Mouse (Mus musculus): ENCODE results near the gene Sstr2.

DNA sequence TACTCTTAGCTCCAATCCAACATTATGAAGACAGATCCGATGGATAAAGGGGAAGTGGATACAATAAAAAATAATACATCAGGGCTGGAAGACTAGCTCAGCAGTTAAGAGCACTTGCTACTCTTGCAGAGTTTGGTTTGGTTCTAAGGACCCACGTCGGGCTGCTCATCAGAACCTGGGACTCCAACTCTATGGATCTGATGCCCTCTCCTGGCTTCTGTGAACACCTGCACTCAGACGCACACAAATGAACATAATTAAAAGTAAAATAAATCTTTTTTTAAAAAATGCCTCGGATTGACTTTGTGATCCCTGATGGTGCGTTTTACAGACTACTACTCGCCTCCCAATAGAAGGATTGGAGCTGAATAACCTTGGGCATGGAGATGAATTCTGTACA, 11.5 kb downstream of the Sstr2 start:
- TF ChIP-seq CTCF (IDR thresholded peaks at IDR 0.05; ENCODE audit: borderline replicate concordance, insufficient read depth, low read depth, low read length) (peak; percentile 43; the same call in 1 of the 2 replicates), POLR2A (IDR thresholded peaks at IDR 0.05; ENCODE audit: borderline replicate concordance, insufficient read depth, low read length) (no peak)
